Comparison of ENCODE assay signal across 27 mouse cellular contexts in the genomic region with DNA sequence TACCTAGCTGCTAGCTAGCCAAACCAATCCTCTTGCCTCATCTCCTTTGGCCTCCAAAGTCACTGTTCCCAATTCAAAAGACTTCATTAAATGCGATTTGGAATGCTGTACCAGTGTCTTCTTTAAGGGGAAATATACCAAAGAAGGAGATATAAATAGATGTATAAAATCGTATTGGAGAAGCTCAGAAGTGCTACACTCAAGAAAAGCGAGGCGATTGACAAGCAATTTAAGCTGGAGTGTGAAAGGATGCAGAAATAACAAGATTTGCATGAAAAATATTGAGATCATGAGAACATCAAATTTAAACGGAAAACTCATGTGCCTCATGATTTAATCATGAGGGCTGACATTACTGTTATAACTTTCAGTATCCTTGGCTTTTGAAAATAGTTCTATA.
"Had no signal": no experiment of that assay in that cellular context is flagged by ENCODE, and none has a peak within 500 bp of the region (broad histone marks: within the 10 kb centered on the region; RNA-seq: fewer than 3 reads in every experiment).

No protein-coding gene starts in this region.

- H3K4me1 ChIP-seq: hindbrain, embryonic 13.5 days; hindbrain, embryonic 15.5 days; limb, embryonic 10.5 days; limb, embryonic 12.5 days; liver, embryonic 13.5 days; liver, embryonic 15.5 days had no signal

- H3K27ac ChIP-seq: heart, adult 2 months; heart, embryonic 13.5 days; heart, embryonic 15.5 days; hindbrain, embryonic 13.5 days; hindbrain, embryonic 15.5 days; hindbrain, postnatal 0 days; layer of hippocampus, adult 2 months; limb, embryonic 10.5 days; limb, embryonic 12.5 days; liver, embryonic 13.5 days; liver, embryonic 15.5 days had no signal

- H3K4me2 ChIP-seq: heart, embryonic 11.5 days; heart, embryonic 13.5 days; heart, embryonic 15.5 days; hindbrain, embryonic 13.5 days; hindbrain, embryonic 15.5 days; limb, embryonic 12.5 days; liver, embryonic 11.5 days; liver, embryonic 13.5 days; liver, embryonic 15.5 days had no signal

- H3K9me3 ChIP-seq: heart, embryonic 13.5 days; heart, embryonic 15.5 days; hindbrain, embryonic 13.5 days; hindbrain, embryonic 15.5 days; limb, embryonic 10.5 days; limb, embryonic 12.5 days; liver, embryonic 13.5 days; liver, embryonic 15.5 days had no signal

- ATAC-seq: hindbrain, postnatal 0 days; intestine, embryonic 16.5 days; liver, postnatal 0 days had no signal

- H3K4me3 ChIP-seq: heart, adult 2 months; heart, embryonic 13.5 days; heart, embryonic 15.5 days; hindbrain, embryonic 13.5 days; hindbrain, embryonic 15.5 days; layer of hippocampus, adult 2 months; limb, embryonic 10.5 days; limb, embryonic 12.5 days; liver, embryonic 13.5 days; liver, embryonic 15.5 days had no signal

- DNase-seq: gastrocnemius, postnatal 14 days; gastrocnemius, postnatal 36 days; heart, adult 11 months; heart, adult 2 months; heart, postnatal 14 days; heart, postnatal 36 days; kidney, adult 11 months; kidney, adult 2 months; kidney, postnatal 10 days; kidney, postnatal 25 days; kidney, postnatal 4 days; liver; liver, embryonic 13.5 days; liver, postnatal 0 days; lung, adult 2 months had no signal

- H3K9ac ChIP-seq: heart, embryonic 13.5 days; heart, embryonic 15.5 days; hindbrain, embryonic 13.5 days; hindbrain, embryonic 15.5 days; limb, embryonic 12.5 days; liver, embryonic 13.5 days; liver, embryonic 15.5 days; liver, postnatal 0 days had no signal

- H3K27me3 ChIP-seq: heart, embryonic 13.5 days; heart, embryonic 15.5 days; hindbrain, embryonic 13.5 days; hindbrain, embryonic 15.5 days; limb, embryonic 12.5 days; liver, embryonic 13.5 days; liver, embryonic 15.5 days had no signal

- H3K36me3 ChIP-seq: heart, embryonic 13.5 days; heart, embryonic 15.5 days; hindbrain, embryonic 13.5 days; hindbrain, embryonic 15.5 days; limb, embryonic 10.5 days; limb, embryonic 12.5 days; liver, embryonic 13.5 days; liver, embryonic 15.5 days had no signal
